19 mouse cellular contexts compared by ENCODE assay signal in genomic region chr17:47349721-47350319, GRCm38 (mm10). TPM values are rescaled to one million over a fixed set of nuclear protein-coding genes. Genes with fewer than 3 reads are reported as not detected.
"Had no signal": no experiment of that assay in that cellular context is flagged by ENCODE, and none has a peak within 500 bp of the region (broad histone marks: within the 10 kb centered on the region; RNA-seq: fewer than 3 reads in every experiment).

No protein-coding gene starts in this region.

- H3K9me3 ChIP-seq: stomach, embryonic 15.5 days had no signal

- H3K27me3 ChIP-seq: kidney, embryonic 15.5 days; limb, embryonic 12.5 days; limb, embryonic 15.5 days; midbrain, embryonic 12.5 days; stomach, embryonic 15.5 days had no signal

- H3K4me1 ChIP-seq: kidney, embryonic 15.5 days; limb, embryonic 12.5 days; limb, embryonic 15.5 days; midbrain, embryonic 12.5 days; stomach, embryonic 15.5 days had no signal

- H3K27ac ChIP-seq: kidney, embryonic 15.5 days; limb, embryonic 12.5 days; limb, embryonic 15.5 days; liver, embryonic 14.5 days; macrophage; midbrain, embryonic 12.5 days; stomach, embryonic 15.5 days had no signal

- H3K9ac ChIP-seq: kidney, embryonic 15.5 days; limb, embryonic 12.5 days; limb, embryonic 15.5 days; liver, embryonic 14.5 days; liver, postnatal 0 days; lung, embryonic 14.5 days; midbrain, embryonic 12.5 days; stomach, embryonic 15.5 days had no signal

- ATAC-seq: liver, postnatal 0 days; lung, postnatal 0 days had no signal

- H3K4me3 ChIP-seq: kidney, embryonic 15.5 days; limb, embryonic 12.5 days; limb, embryonic 15.5 days; midbrain, embryonic 12.5 days; stomach, embryonic 15.5 days had no signal

- DNase-seq: kidney, adult 8-10 months; kidney, postnatal 14 days; kidney, postnatal 4 days; left cerebral cortex, postnatal 4 days; liver, postnatal 0 days; lung, embryonic 14.5 days; right cerebral cortex, postnatal 25 days; spleen, adult 18-20 months; thymus, postnatal 36 days had no signal

- H3K4me2 ChIP-seq: kidney, embryonic 15.5 days; limb, embryonic 12.5 days; limb, embryonic 15.5 days; liver, embryonic 11.5 days; lung, embryonic 14.5 days; midbrain, embryonic 12.5 days; stomach, embryonic 15.5 days had no signal

RNA-seq across cellular contexts. Expression of gene Guca1b, which starts 35.4 kb away (rescaled TPM):
- total RNA-seq: midbrain, postnatal 0 days had no signal

RNA-seq across cellular contexts. Expression of gene Guca1a, which starts 50.6 kb away (rescaled TPM):
- total RNA-seq: midbrain, postnatal 0 days had no signal
